Mouse (Mus musculus): ENCODE measurements around the gene Gria4.
"Not testable (repeated sequence)": the region's sequence is repeated elsewhere in the genome, so short reads cannot be mapped to it uniquely, and the experiment has no call there.

The Gria4 gene

DNA sequence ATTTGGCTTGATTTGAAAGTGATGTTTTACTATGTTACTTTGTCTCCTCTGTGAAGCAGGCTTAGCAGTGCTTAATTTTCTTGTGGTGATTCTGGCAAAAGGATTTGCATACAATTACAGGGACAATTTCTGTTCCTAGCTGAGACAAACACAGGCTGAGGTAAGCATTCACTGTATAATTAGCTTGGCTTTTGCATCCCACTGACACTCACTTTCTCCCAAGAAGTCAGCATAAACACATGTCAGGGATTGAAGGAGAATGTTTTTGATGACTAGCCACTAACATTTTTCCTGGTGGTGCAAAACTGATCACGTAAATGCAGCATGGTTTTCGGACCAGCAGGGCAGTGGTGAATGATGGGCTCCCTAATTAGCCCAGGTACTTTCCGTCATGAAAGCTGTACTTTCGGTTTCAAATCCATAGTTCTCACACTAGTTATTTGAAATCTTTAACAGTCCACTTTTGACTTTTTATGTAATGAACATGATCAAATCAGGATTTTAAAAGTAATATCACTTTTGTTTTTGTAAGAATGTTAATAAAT lies 240.5 kb downstream of the Gria4 start:
- DNase-seq: no peak

DNA sequence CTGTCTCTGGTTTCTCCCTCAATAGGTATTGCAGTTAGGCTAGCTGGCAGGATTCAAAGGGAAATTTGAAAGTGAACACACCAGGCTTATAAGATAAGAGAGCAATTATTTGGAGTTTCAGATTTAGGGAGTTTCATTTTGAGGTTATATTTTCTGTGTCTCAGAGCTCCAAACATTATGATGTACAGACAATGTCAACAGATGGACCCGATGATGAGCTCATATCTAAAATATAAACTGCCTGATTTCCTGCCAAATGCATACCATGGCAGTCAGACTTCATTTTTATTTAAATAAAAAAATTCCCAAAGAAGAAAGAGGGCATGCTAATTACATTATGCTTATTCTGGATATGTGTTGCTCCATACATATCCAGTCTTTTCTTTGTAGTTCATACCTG lies 256.8 kb downstream of the Gria4 start:
- no peak for DNase-seq

DNA sequence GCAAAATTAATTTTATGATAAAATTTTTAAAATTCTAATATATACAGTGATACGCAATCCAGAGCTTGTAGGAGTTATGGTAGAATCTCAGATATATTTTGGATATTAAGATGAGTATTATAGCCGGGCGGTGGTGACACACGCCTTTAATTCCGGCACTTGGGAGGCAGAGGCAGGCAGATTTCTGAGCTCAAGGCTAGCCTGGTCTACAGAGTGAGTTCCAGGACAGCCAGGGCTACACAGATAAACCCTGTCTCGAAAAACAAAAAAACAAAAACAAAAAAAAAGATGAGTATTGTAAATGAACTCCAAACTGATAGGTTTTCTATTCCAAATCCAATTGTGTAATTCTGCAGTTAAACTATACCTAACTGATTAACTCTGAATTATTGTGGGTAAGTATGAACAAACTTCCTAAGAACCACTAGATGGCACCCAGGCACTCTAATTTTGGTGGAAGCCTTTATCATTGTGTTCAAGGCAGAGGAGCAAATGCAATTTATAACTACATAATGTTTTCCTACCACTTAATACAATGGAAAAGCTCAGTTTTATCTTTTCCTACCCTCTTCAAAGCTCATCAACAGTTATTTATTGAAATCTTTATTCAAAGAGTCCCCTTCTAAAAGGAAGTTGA lies 259.4 kb downstream of the Gria4 start:
- peak; percentile 36 to 42 for DNase-seq

DNA sequence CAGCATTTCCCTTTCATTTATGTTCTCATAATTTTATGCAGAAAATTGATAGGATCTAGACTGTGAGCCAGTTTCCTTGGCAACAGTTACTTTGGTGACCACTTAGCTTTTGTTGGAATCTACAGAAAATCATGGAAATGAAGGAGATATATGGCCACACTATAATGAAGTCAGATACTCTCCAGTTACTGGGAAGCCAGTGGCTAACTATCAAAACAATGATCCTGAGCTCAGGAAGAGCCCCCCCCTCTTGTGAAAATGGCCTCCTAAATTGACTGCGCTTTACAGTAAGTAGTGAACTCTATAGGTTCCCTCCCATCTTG lies 281.5 kb downstream of the Gria4 start:
- no peak for DNase-seq

DNA sequence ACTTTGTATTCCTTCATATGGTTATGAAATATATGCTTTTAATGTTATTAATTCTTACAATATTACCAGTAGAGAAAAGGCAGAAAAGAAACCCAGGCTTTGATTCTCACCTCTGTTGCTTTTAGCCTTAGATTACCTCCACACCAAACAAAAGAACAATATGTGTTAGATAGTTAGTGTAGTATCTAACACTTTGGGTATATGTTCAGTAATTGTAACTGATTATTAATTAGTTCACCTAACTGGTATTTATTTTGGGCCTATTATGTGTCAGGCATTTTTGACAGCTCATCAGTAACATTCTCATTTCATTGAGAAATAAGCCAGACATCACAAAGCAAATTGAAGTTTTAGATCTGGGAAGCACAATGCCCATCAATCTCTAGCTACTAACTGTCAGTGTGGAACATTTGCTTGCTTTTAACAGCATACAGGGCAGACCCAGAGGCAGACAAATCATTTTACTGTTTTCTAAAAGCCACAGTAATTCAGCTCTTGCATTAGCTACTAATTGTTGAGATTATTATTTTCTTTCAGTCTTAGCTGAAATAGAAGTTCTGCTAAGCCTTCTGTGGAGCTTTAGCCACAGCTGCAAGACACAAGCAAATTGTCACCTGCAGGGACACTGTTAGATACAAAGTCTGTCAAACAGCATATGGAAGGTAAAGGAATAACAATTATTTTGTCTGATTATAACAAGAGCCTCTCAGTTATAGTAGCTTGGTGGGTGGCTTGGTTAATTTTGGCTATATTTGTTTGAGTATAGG lies 282.1 kb downstream of the Gria4 start:
- no peak for DNase-seq

DNA sequence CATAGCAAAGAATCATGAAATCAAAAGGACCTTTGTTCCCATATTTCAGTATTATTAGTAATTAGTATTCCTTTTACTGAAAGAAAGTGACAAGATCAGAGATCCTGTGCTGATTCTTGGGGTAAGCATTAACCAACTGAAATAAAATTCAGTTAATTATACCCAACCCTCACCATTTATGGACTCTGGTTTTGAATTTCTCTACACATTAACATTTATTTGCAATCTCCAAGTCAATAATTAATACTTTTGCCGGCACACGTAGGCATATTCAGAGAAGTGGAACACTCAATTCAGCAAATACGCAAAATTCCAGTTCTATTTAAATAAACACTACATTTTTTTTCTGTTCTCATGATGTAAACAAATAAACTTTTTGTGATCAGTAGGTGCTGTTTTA lies 289.9 kb downstream of the Gria4 start:
- DNase-seq: no peak

DNA sequence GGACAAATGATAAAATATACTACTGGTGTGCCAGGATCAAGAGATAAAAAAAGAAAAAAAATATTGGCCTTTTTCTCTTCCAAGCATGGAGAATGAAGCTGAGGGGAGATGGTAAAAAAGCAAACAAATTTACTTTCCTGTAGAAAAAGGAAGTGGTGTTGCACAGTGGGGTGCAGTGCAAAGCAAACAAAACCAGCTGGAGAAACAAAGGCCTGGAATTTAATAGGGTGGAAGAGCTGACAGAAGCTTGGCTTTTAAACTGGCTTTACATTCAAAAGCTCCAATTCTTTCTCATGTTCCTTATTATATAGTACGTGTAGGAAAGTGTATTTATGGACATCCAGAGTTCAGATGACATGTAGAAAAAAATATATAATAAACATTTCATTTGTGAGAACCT lies 290.9 kb downstream of the Gria4 start:
- DNase-seq: no peak

DNA sequence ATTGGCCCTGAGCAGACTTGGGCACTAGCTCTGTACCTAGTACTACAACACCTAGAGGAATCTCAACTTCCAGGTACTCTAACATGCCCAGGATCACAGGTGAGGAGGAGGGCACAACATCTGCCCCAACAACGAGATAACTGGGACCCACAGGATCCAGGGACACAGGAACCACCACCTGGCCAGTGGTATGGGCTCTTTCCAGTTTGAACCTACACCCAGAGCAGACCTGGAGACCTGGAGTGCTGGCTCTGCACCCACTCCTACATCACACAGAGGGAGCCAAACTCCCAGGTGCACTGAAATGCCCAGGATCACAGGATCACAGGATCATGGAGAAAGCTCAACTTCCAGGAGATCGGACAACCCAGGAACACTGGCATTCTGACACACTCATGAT lies 309.6 kb downstream of the Gria4 start:
- no peak for DNase-seq

DNA sequence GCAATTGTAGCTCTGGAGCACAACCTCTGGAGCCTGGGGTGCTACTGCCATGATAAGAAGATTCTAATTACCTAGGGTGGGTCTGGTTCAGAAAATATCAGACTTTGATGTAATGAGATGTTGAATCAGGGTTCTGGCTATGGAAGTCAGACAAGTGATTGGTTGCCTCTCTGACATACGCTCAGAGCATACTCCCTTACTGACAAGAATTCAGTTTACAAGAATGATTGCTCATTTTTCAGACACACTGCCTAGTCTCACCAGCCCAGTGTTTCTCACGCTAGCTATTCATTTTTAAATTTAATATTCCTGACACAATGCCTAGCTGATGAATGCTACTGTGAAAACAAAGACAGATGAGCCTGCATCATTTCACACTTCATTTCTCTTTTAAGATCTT lies 311.5 kb downstream of the Gria4 start:
- no peak for DNase-seq

DNA sequence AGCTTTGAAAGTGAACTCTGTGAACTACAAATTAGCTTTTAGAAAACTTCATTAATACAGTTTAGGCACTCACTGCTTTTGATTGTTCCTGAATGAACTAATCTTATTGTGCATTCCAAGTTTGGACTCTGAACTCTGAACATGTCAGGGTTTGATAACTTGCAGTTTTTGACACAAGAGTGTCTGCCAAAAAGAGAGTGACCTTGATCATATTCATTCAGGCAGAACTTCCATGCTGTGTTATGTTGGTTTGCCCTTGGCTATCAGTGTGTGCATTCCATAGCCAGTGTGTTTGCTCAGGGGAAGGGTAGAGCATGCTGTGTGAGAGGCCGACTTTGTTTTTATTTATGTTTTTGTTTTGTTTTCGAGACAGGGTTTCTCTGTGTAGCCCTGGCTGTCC lies 325.2 kb downstream of the Gria4 start:
- peak; percentile 26 to 30 for DNase-seq

DNA sequence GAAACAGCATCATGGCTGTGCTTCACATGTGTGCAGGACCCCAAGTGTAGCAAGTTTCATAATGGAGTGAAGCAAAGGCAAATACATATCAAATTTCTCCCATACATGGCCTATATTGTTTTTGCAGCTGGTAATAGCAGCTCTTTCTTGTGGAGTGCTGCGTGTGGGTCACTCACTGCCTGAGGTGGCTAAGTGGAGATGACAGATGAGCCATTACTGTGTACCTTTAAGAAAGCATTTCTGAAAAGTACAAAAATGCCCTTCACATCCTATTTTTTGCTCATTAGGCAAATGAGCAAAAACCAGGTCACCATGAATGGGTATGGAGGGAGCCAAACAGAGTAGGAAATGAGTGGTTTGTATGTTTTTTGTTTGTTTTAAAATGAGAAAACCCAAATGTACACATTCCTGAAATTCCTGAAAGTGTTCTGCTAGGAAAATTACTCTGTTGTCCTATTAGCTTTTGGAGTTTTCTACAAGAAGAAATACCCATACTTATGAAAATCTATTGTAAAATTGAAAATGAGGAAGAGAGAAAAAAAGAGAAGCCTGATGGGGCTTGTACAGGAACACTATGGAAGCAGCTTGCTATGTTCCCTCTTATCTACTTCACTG lies 336.5 kb downstream of the Gria4 start:
- no peak for DNase-seq

DNA sequence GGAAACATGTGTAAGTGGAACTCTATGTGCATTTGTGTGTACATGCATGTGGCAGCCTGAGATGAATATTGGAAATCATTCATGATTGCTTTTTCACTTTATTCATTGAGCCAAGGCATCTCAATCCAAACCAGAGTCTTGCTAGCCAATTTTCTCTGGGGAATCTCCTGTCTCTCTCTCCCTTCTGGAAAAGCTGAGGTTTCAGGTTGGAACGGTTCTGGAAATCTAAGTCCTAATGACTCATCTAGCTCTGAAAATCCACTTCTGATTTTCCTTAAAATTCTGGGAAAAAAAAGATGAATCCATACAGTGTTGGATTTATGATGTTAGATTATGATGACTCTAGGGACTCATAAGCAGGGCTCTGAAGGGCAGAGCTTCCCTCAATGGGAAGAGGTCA lies 337.8 kb downstream of the Gria4 start:
- DNase-seq: peak; percentile 6 to 24

DNA sequence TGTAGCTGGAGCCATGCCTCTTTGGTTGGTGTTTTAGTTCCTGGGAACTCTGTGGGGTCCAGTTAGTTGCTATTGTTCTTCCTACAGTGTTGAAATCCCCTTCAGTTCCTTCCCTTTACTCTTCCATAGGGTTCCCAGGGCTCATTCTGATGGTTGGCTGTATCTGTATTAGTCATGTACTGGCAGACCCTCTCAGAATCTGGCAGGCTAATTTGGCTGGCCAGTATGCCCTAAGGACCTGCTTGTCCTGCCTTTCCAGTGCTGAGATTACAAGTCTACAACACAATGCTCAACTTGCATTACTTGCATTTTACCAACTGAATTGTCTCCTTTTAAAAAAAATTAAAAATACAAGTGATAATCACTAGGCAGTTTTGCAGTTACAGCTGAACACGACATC lies 338.4 kb downstream of the Gria4 start:
- peak; percentile 72 to 78 for DNase-seq

DNA sequence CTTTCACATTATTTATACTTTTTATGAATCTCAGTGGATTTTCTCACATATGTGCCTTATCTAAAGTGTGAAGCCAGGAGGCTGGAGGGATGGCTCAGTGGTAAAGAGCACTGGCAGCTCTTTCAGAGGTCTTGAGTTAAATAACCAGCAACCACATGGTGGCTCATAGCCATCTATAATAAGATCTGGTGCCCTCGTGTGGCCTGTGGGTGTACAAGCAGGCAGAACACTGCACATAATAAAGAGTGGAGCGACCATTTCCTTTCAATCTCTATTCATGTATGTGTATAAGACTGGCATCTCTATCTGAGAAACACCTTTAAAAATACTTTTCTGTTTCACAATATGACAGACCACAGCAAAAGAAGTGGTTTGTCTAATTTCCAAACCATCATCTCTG lies 353.1 kb downstream of the Gria4 start:
- DNase-seq: peak; percentile 64 to 65

DNA sequence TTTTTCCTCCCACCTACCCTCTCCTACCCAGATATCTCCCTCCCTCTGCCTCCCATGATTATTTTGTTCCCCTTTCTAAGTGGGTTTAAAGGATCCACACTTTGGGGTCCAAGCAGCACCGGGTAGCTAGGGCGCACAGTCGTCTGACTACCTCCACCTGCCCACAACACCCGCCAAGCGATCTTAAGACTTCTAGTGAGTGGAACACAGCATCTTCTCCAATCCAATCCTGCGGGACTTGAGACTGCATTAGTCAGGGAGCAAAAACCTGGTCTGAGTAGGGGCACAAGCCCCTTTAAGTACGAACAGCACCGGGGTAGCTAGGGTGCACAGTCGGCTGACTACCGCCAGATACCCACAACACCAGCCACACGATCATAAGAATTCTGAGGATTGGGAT lies 395.2 kb downstream of the Gria4 start:
- not testable (repeated sequence) for DNase-seq

DNA sequence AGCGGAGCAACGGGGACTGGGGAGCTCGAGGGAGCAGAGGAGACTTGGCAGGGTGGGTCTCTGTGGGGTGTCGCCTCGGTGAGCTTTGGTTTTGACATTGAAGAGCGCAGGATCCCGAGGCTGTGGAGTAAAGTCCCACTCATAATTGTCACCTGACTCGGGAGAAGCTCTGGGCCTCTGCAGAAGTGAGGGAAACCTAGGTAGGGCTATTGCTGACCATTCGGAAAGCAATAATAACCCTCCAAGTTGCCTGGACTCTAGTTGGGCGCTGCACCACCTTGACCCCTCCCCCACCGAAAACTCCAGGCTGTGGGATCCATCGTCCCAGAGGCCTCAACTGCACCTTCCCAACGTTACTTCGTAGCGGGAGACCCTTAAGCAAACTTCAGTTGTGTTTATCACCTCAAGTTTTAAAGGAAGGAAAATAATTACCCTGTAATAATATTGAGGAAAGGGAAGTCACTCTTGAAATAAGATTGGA lies 419.4 kb downstream of the Gria4 start:
- DNase-seq: peak in 1 of 2 experiments; percentile 68

DNA sequence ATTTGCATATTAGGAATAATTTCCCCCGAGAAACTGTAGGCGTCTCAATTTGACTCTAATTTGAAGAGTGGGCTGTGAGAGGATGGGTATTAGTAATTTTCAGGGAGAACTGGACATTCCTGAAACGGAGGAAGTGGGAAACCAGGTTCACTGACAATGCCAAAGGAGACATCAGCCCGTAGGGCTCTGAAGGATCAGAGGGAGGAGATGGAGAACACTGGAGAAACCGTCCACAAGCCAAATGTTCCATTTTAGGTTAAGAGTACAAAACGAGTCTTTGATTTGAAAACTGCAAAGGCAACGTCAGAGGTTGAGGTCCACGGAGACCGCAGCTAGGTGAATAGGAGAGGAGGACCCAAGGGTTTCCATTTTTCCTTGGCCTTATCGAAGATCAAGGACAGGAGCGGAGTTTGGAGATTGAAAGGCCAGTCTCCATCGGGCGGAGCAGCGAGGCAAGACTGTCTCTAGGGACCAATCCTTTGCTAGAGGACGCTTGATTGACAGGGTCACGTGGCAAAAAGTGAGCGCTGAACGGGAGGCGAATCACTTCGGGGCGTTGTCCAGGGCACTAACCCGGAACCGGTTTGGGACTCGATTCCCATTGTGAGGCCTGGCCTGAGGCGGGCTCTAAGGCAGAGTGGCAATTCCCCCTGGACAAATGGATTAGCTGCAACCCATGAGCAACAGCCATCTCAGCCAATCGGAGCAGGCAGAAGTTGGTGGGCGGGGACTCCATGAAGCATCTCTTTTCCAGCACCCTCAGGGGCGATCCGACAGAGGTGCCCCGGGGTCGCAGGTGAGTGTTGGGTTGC lies 420.0 kb downstream of the Gria4 start, which contains the start of gene Msantd4:
TSS of gene Msantd4 (plus strand) at position 735 of the 812 bp plus-strand sequence.
- DNase-seq: peak; percentile 98 to 99
